Mouse (Mus musculus) embryonic fibroblast, embryonic 13.5 days (primary cell): ENCODE measurements around the gene Gm3633. TPM values are rescaled to one million over a fixed set of nuclear protein-coding genes. Genes with fewer than 3 reads are reported as not detected.
"Not testable (repeated sequence)": the region's sequence is repeated elsewhere in the genome, so short reads cannot be mapped to it uniquely, and the experiment has no call there.

Source experiments
- H3K27ac ChIP-seq: 2 replicates; pipeline ENCODE4 v1.5.1; 2012; ENCODE audit warnings: low read length, control low read depth, inconsistent platforms; ENCODE audit not compliant: insufficient read depth
- H3K4me1 ChIP-seq: 2 replicates; pipeline ENCODE4 v1.6.1; 2011; ENCODE audit warnings: low read length; ENCODE audit not compliant: control insufficient read depth, insufficient read depth
- H3K4me3 ChIP-seq: 2 replicates; pipeline ENCODE4 v1.5.1; 2011; ENCODE audit warnings: mild to moderate bottlenecking, control low read depth, low read length; ENCODE audit not compliant: insufficient read depth
- polyA plus RNA-seq: library from polyadenylated mRNA; stranded (reverse); fragments of >200 nt; gene quantifications from 2 replicates; pipeline ENCODE4 v1.2.4, GENCODE M21; 2011; ENCODE audit warnings: low read depth; ENCODE audit not compliant: missing spikeins, insufficient read length

The Gm3633 gene
- polyA plus RNA-seq: not detected in 2 replicates

DNA sequence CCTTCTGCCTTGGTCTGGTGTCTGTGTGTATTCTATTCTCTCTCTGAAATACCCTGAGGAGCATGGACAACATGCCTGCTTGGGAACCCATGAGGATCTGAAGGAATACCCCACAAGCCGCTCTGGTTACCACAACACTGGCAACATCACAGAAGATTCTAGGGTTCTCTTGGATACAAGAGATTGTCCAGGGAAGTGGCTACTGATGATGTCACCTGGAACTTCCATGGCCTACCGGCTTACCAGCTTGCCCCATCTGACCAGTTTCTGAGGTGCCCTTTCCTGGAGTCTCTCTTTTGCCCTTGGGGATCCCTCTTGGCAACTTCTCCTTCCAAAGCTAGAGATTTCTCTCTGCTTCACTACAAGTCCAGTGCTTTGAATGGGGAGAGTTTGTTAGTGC lies at the start of gene Gm3633:
Gm3633 (minus strand) TSS at position 101 of the 400 bp plus-strand sequence.
- not testable (repeated sequence) for H3K4me3 ChIP-seq, H3K27ac ChIP-seq, H3K4me1 ChIP-seq

GRCm38 (mm10) chr14:42655638-42656037 lies 13.9 kb upstream of the Gm3633 start, which contains the start of gene Gm10378:
Gene Gm10378 (plus strand): TSS chr14:42655938.
- H3K27ac ChIP-seq, H3K4me3 ChIP-seq, H3K4me1 ChIP-seq: not testable (repeated sequence)

- not testable (repeated sequence) for H3K4me3 ChIP-seq, H3K4me1 ChIP-seq, H3K27ac ChIP-seq
Observed at GRCm38 (mm10) chr14:42599782-42600181, 41.9 kb downstream of the Gm3633 start, which contains the start of gene Gm17124. Gene Gm17124 (minus strand): TSS chr14:42599882.

Other genes with a start within 250 kb of the Gm3633 start
- not detected in 2 replicates for gene Gm8005, start 202.2 kb downstream of the Gm3633 start, polyA plus RNA-seq
- not detected in 2 replicates for gene Gm8011, start 178.0 kb downstream of the Gm3633 start, polyA plus RNA-seq
- gene Gm8020, start 139.6 kb downstream of the Gm3633 start, polyA plus RNA-seq: not detected in 2 replicates
- gene Gm8024, start 117.6 kb downstream of the Gm3633 start, polyA plus RNA-seq: not detected in 2 replicates
- gene Gm17124, start 42.0 kb downstream of the Gm3633 start, polyA plus RNA-seq: not detected in 2 replicates
- gene Gm10378, start 14.0 kb upstream of the Gm3633 start, polyA plus RNA-seq: not detected in 2 replicates
- not detected in 2 replicates for gene Gm3015, start 126.9 kb upstream of the Gm3633 start, polyA plus RNA-seq
- gene Gm10377, start 156.1 kb upstream of the Gm3633 start, polyA plus RNA-seq: not detected in 2 replicates
- not detected in 2 replicates for gene Gm21977, start 211.6 kb upstream of the Gm3633 start, polyA plus RNA-seq